Mouse (Mus musculus): ENCODE results near the gene Ccrl2.

DNA sequence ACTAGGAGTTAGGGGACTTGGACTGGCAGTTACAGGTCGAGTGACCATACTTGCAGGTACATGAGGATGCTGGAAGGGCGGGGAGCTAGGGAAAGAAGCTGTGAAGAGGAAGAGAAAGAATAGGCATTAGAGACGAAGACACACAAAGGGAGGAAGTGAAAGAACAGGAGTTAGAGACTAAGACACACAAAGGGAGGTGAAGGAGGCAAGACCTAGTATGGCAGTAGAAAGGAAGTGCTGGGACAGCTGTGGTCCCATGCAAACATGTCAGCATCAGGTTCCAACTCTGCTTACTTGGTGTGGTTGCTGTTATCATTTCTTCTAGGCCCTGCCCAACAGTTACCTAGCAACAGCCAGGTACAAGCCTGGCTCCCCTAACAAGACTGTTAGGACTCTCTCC, 47.6 kb downstream of the Ccrl2 start:
- TF ChIP-seq HCFC1 (IDR thresholded peaks at IDR 0.05; ENCODE audit: borderline replicate concordance, insufficient read depth, low read length) (no peak), MAFK (IDR thresholded peaks at IDR 0.05; ENCODE audit: insufficient read depth, low read depth, low read length) (no peak), CHD2 (IDR thresholded peaks at IDR 0.05; ENCODE audit: low read depth, low read length) (no peak), ZC3H11A (IDR thresholded peaks at IDR 0.05; ENCODE audit: borderline replicate concordance, low read depth, low read length) (no peak)

All from ES-E14 (cell line).